Mouse (Mus musculus) olfactory bulb, adult 2 months (tissue): ENCODE measurements around the gene Prr7. TPM values are rescaled to one million over a fixed set of nuclear protein-coding genes. Genes with fewer than 3 reads are reported as not detected.

Source experiments
- H3K27ac ChIP-seq: fragments of 200-500 bp; 2 replicates; pipeline ENCODE4 v1.5.1; 2012; ENCODE audit warnings: low read depth, low read length; ENCODE audit not compliant: insufficient read depth
- H3K4me1 ChIP-seq: fragments of 200-500 bp; 2 replicates; pipeline ENCODE4 v1.6.1; 2012; ENCODE audit warnings: low read length; ENCODE audit not compliant: control insufficient read depth, insufficient read depth
- H3K4me3 ChIP-seq: fragments of 200-500 bp; 2 replicates; pipeline ENCODE4 v1.5.1; 2012; ENCODE audit warnings: mild to moderate bottlenecking, low read depth, low read length, moderate library complexity; ENCODE audit not compliant: insufficient read depth
- CTCF ChIP-seq: fragments of 200-500 bp; IDR thresholded peaks from 2 replicates; pipeline ENCODE4 v1.5.1; 2012; ENCODE audit warnings: low read depth, mild to moderate bottlenecking, low read length, moderate library complexity; ENCODE audit not compliant: insufficient read depth
- POLR2A ChIP-seq: fragments of 200-500 bp; IDR thresholded peaks from 2 replicates; pipeline ENCODE4 v1.6.1; 2012; ENCODE audit warnings: mild to moderate bottlenecking, low read depth, low read length, moderate library complexity; ENCODE audit not compliant: insufficient read depth
- WGBS: fragments of 180-500 bp; shearing (Covaris S2); methylation state at CpG from one replicate; pipeline ENCODE4 v1.1.7; 2018; 5-methylcytosine and 5-hydroxymethylcytosine counted together
- polyA plus RNA-seq: library from polyadenylated mRNA; stranded (reverse); fragments of >200 nt; gene quantifications from 2 replicates; pipeline ENCODE4 v1.2.4, GENCODE M21; 2012; ENCODE audit warnings: low replicate concordance; ENCODE audit not compliant: missing spikeins, insufficient read depth, insufficient read length

Gene Prr7
- polyA plus RNA-seq, 1 experiment = not detected

- 65% methylated on average over 11 of the region's 11 CpGs for WGBS
- H3K27ac ChIP-seq = no peak overlapping the region
- no peak overlapping the region for H3K4me3 ChIP-seq
- TF ChIP-seq POLR2A (no peak), CTCF (no peak)
- H3K4me1 ChIP-seq = peaks cover 17% of the 10 kb centered on the region
These were observed 34.8 kb downstream of the Prr7 start for GRCm38 (mm10) chr13:55498906-55499305.

- Histone ChIP-seq H3K27ac (no peak overlapping the region), H3K4me3 (no peak overlapping the region), H3K4me1 (peaks cover 7% of the 10 kb centered on the region; the same call in 1 of the 2 replicates)
- TF ChIP-seq POLR2A (no peak), CTCF (no peak)
- WGBS = 86% methylated on average over 10 of the region's 10 CpGs
These were observed 36.5 kb downstream of the Prr7 start for GRCm38 (mm10) chr13:55500575-55500974.

GRCm38 (mm10) chr13:55502405-55502804 is 38.3 kb downstream of the Prr7 start:
- Histone ChIP-seq H3K4me3 (no peak overlapping the region), H3K4me1 (peaks cover 10% of the 10 kb centered on the region; the same call in 1 of the 2 replicates), H3K27ac (no peak overlapping the region)
- WGBS = 55% methylated on average over 8 of the region's 8 CpGs
- TF ChIP-seq CTCF (no peak), POLR2A (no peak)

- no peak for TF ChIP-seq CTCF
- no peak for TF ChIP-seq POLR2A
- 82% methylated on average over 5 of the region's 5 CpGs for WGBS
These were observed 40.3 kb downstream of the Prr7 start for GRCm38 (mm10) chr13:55504390-55504789.

GRCm38 (mm10) chr13:55505810-55506209 is 41.7 kb downstream of the Prr7 start:
- no peak overlapping the region for H3K27ac ChIP-seq
- TF ChIP-seq CTCF (no peak), POLR2A (no peak)
- 87% methylated on average over 9 of the region's 9 CpGs for WGBS
- no peak overlapping the region for H3K4me3 ChIP-seq
- H3K4me1 ChIP-seq = peaks cover 17% of the 10 kb centered on the region

More at GRCm38 (mm10) chr13:55504390-55504789, 40.3 kb downstream of the Prr7 start:
- Histone ChIP-seq H3K4me3 (no peak overlapping the region), H3K27ac (no peak overlapping the region), H3K4me1 (peaks cover 11% of the 10 kb centered on the region)

- no peak for TF ChIP-seq CTCF
- no peak for TF ChIP-seq POLR2A
- H3K27ac ChIP-seq = no peak overlapping the region
- H3K4me1 ChIP-seq = peaks cover 25% of the 10 kb centered on the region
- 45% methylated on average over 10 of the region's 10 CpGs for WGBS
- H3K4me3 ChIP-seq = no peak overlapping the region
These were observed 42.6 kb downstream of the Prr7 start for GRCm38 (mm10) chr13:55506697-55507096.

GRCm38 (mm10) chr13:55507877-55508276 is 43.8 kb downstream of the Prr7 start:
- H3K4me3 ChIP-seq = no peak overlapping the region
- WGBS = 65% methylated on average over 11 of the region's 11 CpGs
- H3K27ac ChIP-seq = no peak overlapping the region
- TF ChIP-seq POLR2A (no peak), CTCF (no peak)
- H3K4me1 ChIP-seq = peaks cover 35% of the 10 kb centered on the region

GRCm38 (mm10) chr13:55508531-55508930 is 44.5 kb downstream of the Prr7 start:
- no peak overlapping the region for H3K27ac ChIP-seq
- H3K4me3 ChIP-seq = no peak overlapping the region
- 93% methylated on average over 10 of the region's 10 CpGs for WGBS
- TF ChIP-seq CTCF (no peak), POLR2A (no peak)
- peaks cover 35% of the 10 kb centered on the region for H3K4me1 ChIP-seq

- no peak overlapping the region for H3K27ac ChIP-seq
- WGBS = 43% methylated on average over 3 of the region's 3 CpGs
These were observed 46.2 kb downstream of the Prr7 start for GRCm38 (mm10) chr13:55510332-55510667.

More at GRCm38 (mm10) chr13:55510332-55510667, 46.2 kb downstream of the Prr7 start:
- no peak overlapping the region for H3K4me3 ChIP-seq
- no peak for TF ChIP-seq CTCF
- no peak for TF ChIP-seq POLR2A
- H3K4me1 ChIP-seq = peaks cover 38% of the 10 kb centered on the region
